Mouse (Mus musculus) left cerebral cortex, postnatal 10 days (tissue): ENCODE data around the gene Zfp874b. TPM values are rescaled to one million over a fixed set of nuclear protein-coding genes. Genes with fewer than 3 reads are reported as not detected.

Source experiments
- total RNA-seq, 2 experiments: library from RNA; stranded (reverse); gene quantifications; 2 replicates each; pipeline ENCODE4 v1.2.3; 2021

Zfp874b gene
- total RNA-seq, 2 experiments from 2014 or later, result 14.2 to 15.1 TPM

Other genes with a start within 250 kb of the Zfp874b start
- gene Zfp458, start 205.8 kb downstream of the Zfp874b start, total RNA-seq, result 10 to 100 TPM; 19.8 to 20.5 TPM
- gene Zfp457, start 177.8 kb downstream of the Zfp874b start, total RNA-seq, result 1 to 10 TPM; 3.2 to 3.6 TPM
- 1 to 10 TPM; 2.3 to 2.5 TPM for gene Zfp595, start 151.7 kb downstream of the Zfp874b start, total RNA-seq
- gene Gm28044, start 123.7 kb downstream of the Zfp874b start, total RNA-seq, result not detected
- under 1 TPM; 0.63 to 0.64 TPM for gene Zfp953, start 123.7 kb downstream of the Zfp874b start, total RNA-seq
- gene Gm28041, start 108.5 kb downstream of the Zfp874b start, total RNA-seq, result not detected
- gene Zfp456, start 108.4 kb downstream of the Zfp874b start, total RNA-seq, result under 1 TPM; 0.67 to 0.69 TPM
- 1 to 10 TPM; 1.7 to 2.1 TPM for gene Zfp429, start 84.4 kb downstream of the Zfp874b start, total RNA-seq
- 1 to 10 TPM; 3.1 to 5.3 TPM for gene Zfp459, start 62.8 kb downstream of the Zfp874b start, total RNA-seq
- gene Zfp874a, start 32.6 kb downstream of the Zfp874b start, total RNA-seq, result 10 to 100 TPM in 1 of 2 experiments, 1 to 10 TPM in 1; 9.9 to 12.4 TPM
- gene Zfp58, start 16.3 kb upstream of the Zfp874b start, total RNA-seq, result 1 to 10 TPM; 5.7 to 7.0 TPM
- gene Gm26965, start 41.9 kb upstream of the Zfp874b start, total RNA-seq, result not detected
- gene Zfp87, start 41.9 kb upstream of the Zfp874b start, total RNA-seq, result 10 to 100 TPM; 25.1 to 28.4 TPM
- gene Zfp748, start 69.6 kb upstream of the Zfp874b start, total RNA-seq, result 1 to 10 TPM; 9.5 to 9.6 TPM
- 10 to 100 TPM in 1 of 2 experiments, 1 to 10 TPM in 1; 8.9 to 10.1 TPM for gene Zfp729b, start 125.4 kb upstream of the Zfp874b start, total RNA-seq
- 1 to 10 TPM in 1 of 2 experiments, under 1 TPM in 1; 0.71 to 1.2 TPM for gene Gm49345, start 153.5 kb upstream of the Zfp874b start, total RNA-seq
- gene Zfp729a, start 153.5 kb upstream of the Zfp874b start, total RNA-seq, result 1 to 10 TPM; 7.7 to 7.9 TPM
- 10 to 100 TPM; 21.0 to 21.8 TPM for gene Zfp738, start 202.8 kb upstream of the Zfp874b start, total RNA-seq
- 10 to 100 TPM; 12.7 to 16.3 TPM for gene Zfp65, start 244.9 kb upstream of the Zfp874b start, total RNA-seq